Mouse (Mus musculus) cerebellum, postnatal 10 days (tissue): ENCODE results near the gene Klk4.

Experiments
- DNase-seq, 2 experiments: peaks; one replicate each; pipeline ENCODE4 v3.0.0; 2021; ENCODE audit warnings: mixed read lengths in 2 of 2

Gene Klk4

DNA sequence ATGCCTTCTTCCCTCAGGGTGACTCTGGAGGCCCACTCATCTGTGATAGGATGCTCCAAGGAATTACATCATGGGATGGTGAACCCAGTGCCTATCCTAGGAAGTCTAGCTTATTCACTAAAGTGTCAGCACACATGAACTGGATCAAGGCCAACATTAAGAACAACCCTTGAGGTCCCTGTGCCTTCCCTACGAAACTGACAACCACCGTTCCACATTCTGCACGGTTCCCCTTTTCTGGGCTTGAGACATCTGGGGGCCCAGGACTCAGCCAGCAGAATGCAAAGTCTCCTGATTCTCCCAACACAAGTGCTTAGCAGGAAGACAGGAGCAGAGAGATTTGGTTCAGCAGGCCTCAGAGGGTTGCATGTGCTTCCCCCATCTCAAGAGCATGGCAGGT, 39.6 kb downstream of the Klk4 start:
- no peak for DNase-seq

- no peak for DNase-seq
These were observed 40.1 kb downstream of the Klk4 start for GRCm38 (mm10) chr7:43921087-43921486.

GRCm38 (mm10) chr7:43921941-43922340, 41.0 kb downstream of the Klk4 start:
- no peak for DNase-seq

DNA sequence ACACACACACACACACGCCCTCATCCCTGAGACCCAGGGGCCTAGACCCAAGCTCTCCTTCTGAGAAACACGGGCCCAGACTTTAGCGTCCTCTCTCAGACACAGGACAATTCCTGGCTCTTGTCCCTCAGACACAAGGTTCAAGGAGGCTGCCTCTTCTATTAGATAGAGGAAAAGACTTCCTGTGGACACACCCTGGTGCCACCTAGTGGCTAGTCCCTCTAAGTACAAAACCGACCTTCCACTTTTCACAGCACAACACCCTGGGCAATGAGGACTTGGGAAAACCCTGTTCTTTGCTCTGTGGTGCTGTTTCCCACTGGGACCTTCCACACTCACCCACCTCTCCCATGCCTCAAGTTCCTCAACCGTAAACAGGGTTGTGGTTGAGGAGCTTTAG, 45.0 kb downstream of the Klk4 start:
- peak; percentile 14 to 18 for DNase-seq

DNA sequence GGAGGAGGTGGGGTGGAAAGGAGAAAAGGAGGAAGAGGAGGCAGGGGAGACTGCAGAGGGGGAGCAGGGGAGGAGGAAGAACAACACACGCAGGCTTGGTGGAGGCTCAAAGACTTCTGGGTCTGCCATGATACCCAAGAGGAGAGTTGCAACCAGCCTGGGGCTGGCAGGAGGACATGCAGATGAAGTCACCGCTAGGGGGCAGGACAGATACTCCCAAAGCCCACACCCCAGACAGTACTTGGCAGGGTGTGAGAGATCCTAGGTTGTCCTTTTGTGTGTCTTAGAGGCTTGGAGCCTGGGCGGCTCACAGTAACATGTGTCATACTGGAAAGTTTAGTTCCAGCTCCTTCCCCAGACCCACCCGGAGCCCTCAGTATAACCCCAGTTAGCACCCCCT, 47.6 kb downstream of the Klk4 start:
- peak; percentile 48 to 54 for DNase-seq

GRCm38 (mm10) chr7:43932337-43932736, 51.4 kb downstream of the Klk4 start:
- no peak for DNase-seq

- DNase-seq, result no peak
These were observed 52.5 kb downstream of the Klk4 start, which contains the start of gene Klk15 for GRCm38 (mm10) chr7:43933440-43933839. Gene Klk15 (plus strand): TSS chr7:43933740.

DNA sequence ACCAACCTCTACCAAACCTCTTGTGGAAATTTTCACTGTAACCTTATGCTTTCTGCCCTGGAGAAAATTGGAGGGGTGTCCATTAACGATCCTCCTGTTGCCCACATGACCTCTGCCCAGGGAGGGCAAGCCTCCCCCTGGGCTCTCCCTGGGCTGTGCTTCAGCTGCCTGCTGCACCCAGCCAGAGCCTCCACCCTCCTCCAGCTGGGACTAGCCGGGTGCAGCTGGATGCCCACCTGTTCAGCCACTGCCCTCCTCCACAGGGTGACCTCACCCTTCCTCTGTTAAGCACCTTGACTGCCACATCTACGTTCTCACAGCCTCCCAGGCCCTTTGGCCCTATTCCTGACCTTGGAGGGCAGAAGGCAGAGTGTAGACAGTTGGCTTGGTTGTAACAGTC, 53.8 kb downstream of the Klk4 start:
- DNase-seq, result no peak
